ENCODE assay signal across 10 mouse cellular contexts in genomic region chr7:44821666-44822448, GRCm38 (mm10). TPM values are rescaled to one million over a fixed set of nuclear protein-coding genes. Genes with fewer than 3 reads are reported as not detected.
DNase-seq lines count a peak whose midpoint lies in the region; ATAC-seq and TF ChIP-seq lines count a peak whose summit lies in the region.
"Had no signal": no experiment of that assay in that cellular context is flagged by ENCODE, and none has a peak within 500 bp of the region (broad histone marks: within the 10 kb centered on the region; RNA-seq: fewer than 3 reads in every experiment).

No protein-coding gene starts in this region.

- TF ChIP-seq CTCF in midbrain, postnatal 0 days (IDR thresholded peaks at IDR 0.05): no peak

- no peak overlapping the region for H3K4me3 ChIP-seq in midbrain, postnatal 0 days (ENCODE audit: low read depth, low read length)
- H3K4me3 ChIP-seq: midbrain, embryonic 12.5 days; stomach, embryonic 15.5 days had no signal

- no peak overlapping the region for H3K4me2 ChIP-seq in midbrain, postnatal 0 days (ENCODE audit: low read depth, low read length, poor library complexity, severe bottlenecking)
- H3K4me2 ChIP-seq: midbrain, embryonic 12.5 days; stomach, embryonic 15.5 days had no signal

- H3K36me3 ChIP-seq in midbrain, postnatal 0 days (ENCODE audit: insufficient read depth, low read length): no peaks in the 10 kb centered on the region
- H3K36me3 ChIP-seq: stomach, embryonic 15.5 days had no signal

- no peaks in the 10 kb centered on the region for H3K9me3 ChIP-seq in midbrain, postnatal 0 days (ENCODE audit: low read length)
- H3K9me3 ChIP-seq: midbrain, embryonic 12.5 days; stomach, embryonic 15.5 days had no signal

- H3K9ac ChIP-seq in midbrain, postnatal 0 days (replicated peaks; ENCODE audit: low read length, poor library complexity, severe bottlenecking): no peak overlapping the region
- H3K9ac ChIP-seq: midbrain, embryonic 12.5 days; stomach, embryonic 15.5 days had no signal

- peak; percentile 0 to 2 for DNase-seq in frontal cortex, postnatal 14 days (ENCODE audit: low spot score in 2 of 2)
- DNase-seq in layer of hippocampus, adult 8-10 months (ENCODE audit: low spot score in 2 of 2): peak; percentile 1
- no peak for DNase-seq in layer of hippocampus, postnatal 14 days (ENCODE audit: low spot score in 2 of 2)
- peak; percentile 57 for DNase-seq in 416B (ENCODE audit: low read depth)
- peak; percentile 1 for DNase-seq in layer of hippocampus, adult 9-11 months
- no peak for DNase-seq in midbrain, postnatal 0 days (ENCODE audit: low spot score)

- no peak overlapping the region for H3K27ac ChIP-seq in midbrain, postnatal 0 days (ENCODE audit: low read depth, low read length)
- H3K27ac ChIP-seq: midbrain, embryonic 12.5 days; stomach, embryonic 15.5 days had no signal

- H3K4me1 ChIP-seq in midbrain, postnatal 0 days (ENCODE audit: insufficient read depth, low read length): peaks cover 18% of the 10 kb centered on the region

- ATAC-seq in frontal cortex, adult (ENCODE audit: low TSS enrichment): no peak
- no peak for ATAC-seq in monocyte, adult 5-6 weeks (replicated peaks; ENCODE audit: insufficient number of reproducible peaks, low FRiP score, low TSS enrichment, poor library complexity, severe bottlenecking)
- no peak for ATAC-seq in midbrain, postnatal 0 days (ENCODE audit: low FRiP score)

- WGBS in midbrain, postnatal 0 days: 86% methylated on average over 7 of the region's 7 CpGs

- H3K27me3 ChIP-seq in midbrain, postnatal 0 days (ENCODE audit: insufficient read depth, low read length): no peaks in the 10 kb centered on the region
- H3K27me3 ChIP-seq: midbrain, embryonic 12.5 days; stomach, embryonic 15.5 days had no signal

RNA-seq across cellular contexts. Expression of gene Atf5, which starts 5.4 kb away (rescaled TPM):
- 10 to 100 TPM; 23.3 to 36.1 (median 26.1) TPM for total RNA-seq in layer of hippocampus, adult 8-10 months (2022)
- total RNA-seq in layer of hippocampus, postnatal 14 days (2021): 10 to 100 TPM; 27.3 to 28.4 TPM
- total RNA-seq in monocyte, adult 5-6 weeks (2017): 1.1 to 2.8 TPM (median 2.8 TPM) in 3 replicates
- total RNA-seq in midbrain, postnatal 0 days (2014; rRNA removed): 4.8 and 6.8 TPM in 2 replicates
- polyA plus RNA-seq in midbrain, postnatal 0 days (2015; fragmentation: Nextera tagmentation; extraction: Ambion mirVana): 3.4 and 3.7 TPM in 2 replicates

RNA-seq across cellular contexts. Expression of gene Il4i1, which starts 5.7 kb away (rescaled TPM):
- 10 to 100 TPM in 2 of 4 experiments, 1 to 10 TPM in 2; 2.7 to 12.2 (median 7.8) TPM for total RNA-seq in layer of hippocampus, adult 8-10 months (2022)
- 1 to 10 TPM; 1.5 to 1.8 TPM for total RNA-seq in layer of hippocampus, postnatal 14 days (2021)
- 1.1 to 5.2 TPM (median 3.7 TPM) in 3 replicates for total RNA-seq in monocyte, adult 5-6 weeks (2017)
- not detected in 2 replicates for total RNA-seq in midbrain, postnatal 0 days (2014; rRNA removed)
- 0.62 and 1.1 TPM in 2 replicates for polyA plus RNA-seq in midbrain, postnatal 0 days (2015; fragmentation: Nextera tagmentation; extraction: Ambion mirVana)

RNA-seq across cellular contexts. Expression of gene Nup62, which starts 6.0 kb away (rescaled TPM):
- 10 to 100 TPM; 27.7 to 32.5 (median 30.2) TPM for total RNA-seq in layer of hippocampus, adult 8-10 months (2022)
- total RNA-seq in layer of hippocampus, postnatal 14 days (2021): 10 to 100 TPM; 29.6 to 36.7 TPM
- 34.3 to 35.3 TPM (median 35.2 TPM) in 3 replicates for total RNA-seq in monocyte, adult 5-6 weeks (2017)
- 51.4 and 65.9 TPM in 2 replicates for total RNA-seq in midbrain, postnatal 0 days (2014; rRNA removed)
- polyA plus RNA-seq in midbrain, postnatal 0 days (2015; fragmentation: Nextera tagmentation; extraction: Ambion mirVana): 45.8 and 46.9 TPM in 2 replicates

RNA-seq across cellular contexts. Expression of gene Akt1s1, which starts 26.9 kb away (rescaled TPM):
- total RNA-seq in layer of hippocampus, adult 8-10 months (2022): 10 to 100 TPM; 66.3 to 72.6 (median 71.0) TPM
- 10 to 100 TPM; 81.6 to 89.7 TPM for total RNA-seq in layer of hippocampus, postnatal 14 days (2021)
- 11.6 to 33.0 TPM (median 13.0 TPM) in 3 replicates for total RNA-seq in monocyte, adult 5-6 weeks (2017)
- total RNA-seq in midbrain, postnatal 0 days (2014; rRNA removed): 104 and 120 TPM in 2 replicates
- polyA plus RNA-seq in midbrain, postnatal 0 days (2015; fragmentation: Nextera tagmentation; extraction: Ambion mirVana): 89.1 and 91.0 TPM in 2 replicates

RNA-seq across cellular contexts. Expression of gene Tbc1d17, which starts 27.0 kb away (rescaled TPM):
- 10 to 100 TPM; 71.9 to 92.1 (median 73.8) TPM for total RNA-seq in layer of hippocampus, adult 8-10 months (2022)
- total RNA-seq in layer of hippocampus, postnatal 14 days (2021): 10 to 100 TPM; 46.2 to 54.2 TPM
- total RNA-seq in monocyte, adult 5-6 weeks (2017): 33.8 to 69.8 TPM (median 57.7 TPM) in 3 replicates
- 79.7 and 129 TPM in 2 replicates for total RNA-seq in midbrain, postnatal 0 days (2014; rRNA removed)
- 115 and 126 TPM in 2 replicates for polyA plus RNA-seq in midbrain, postnatal 0 days (2015; fragmentation: Nextera tagmentation; extraction: Ambion mirVana)

Comparison
In these comparisons a context has a peak if more than half of its experiments do, and no peak if none do; other contexts are left out.
1. DNase-seq: peak in frontal cortex, postnatal 14 days (2 of 2), layer of hippocampus, adult 8-10 months (2 of 2), 416B (single experiment) and layer of hippocampus, adult 9-11 months (single experiment); none in layer of hippocampus, postnatal 14 days (0 of 2) and midbrain, postnatal 0 days (single experiment).